Mouse (Mus musculus) duodenum, adult 2 months (tissue): Measurements from ENCODE around the gene E130308A19Rik. TPM values are rescaled to one million over a fixed set of nuclear protein-coding genes. Genes with fewer than 3 reads are reported as not detected.

ENCODE experiments used
- polyA plus RNA-seq: library from polyadenylated mRNA; depleted of rRNA; stranded (reverse); fragments of >200 nt; gene quantifications from 2 replicates; pipeline ENCODE4 v1.2.3, GENCODE M21; 2012; ENCODE audit warnings: low replicate concordance; rRNA removed

The E130308A19Rik gene
- polyA plus RNA-seq = 2.1 and 2.3 TPM in 2 replicates

DNA sequence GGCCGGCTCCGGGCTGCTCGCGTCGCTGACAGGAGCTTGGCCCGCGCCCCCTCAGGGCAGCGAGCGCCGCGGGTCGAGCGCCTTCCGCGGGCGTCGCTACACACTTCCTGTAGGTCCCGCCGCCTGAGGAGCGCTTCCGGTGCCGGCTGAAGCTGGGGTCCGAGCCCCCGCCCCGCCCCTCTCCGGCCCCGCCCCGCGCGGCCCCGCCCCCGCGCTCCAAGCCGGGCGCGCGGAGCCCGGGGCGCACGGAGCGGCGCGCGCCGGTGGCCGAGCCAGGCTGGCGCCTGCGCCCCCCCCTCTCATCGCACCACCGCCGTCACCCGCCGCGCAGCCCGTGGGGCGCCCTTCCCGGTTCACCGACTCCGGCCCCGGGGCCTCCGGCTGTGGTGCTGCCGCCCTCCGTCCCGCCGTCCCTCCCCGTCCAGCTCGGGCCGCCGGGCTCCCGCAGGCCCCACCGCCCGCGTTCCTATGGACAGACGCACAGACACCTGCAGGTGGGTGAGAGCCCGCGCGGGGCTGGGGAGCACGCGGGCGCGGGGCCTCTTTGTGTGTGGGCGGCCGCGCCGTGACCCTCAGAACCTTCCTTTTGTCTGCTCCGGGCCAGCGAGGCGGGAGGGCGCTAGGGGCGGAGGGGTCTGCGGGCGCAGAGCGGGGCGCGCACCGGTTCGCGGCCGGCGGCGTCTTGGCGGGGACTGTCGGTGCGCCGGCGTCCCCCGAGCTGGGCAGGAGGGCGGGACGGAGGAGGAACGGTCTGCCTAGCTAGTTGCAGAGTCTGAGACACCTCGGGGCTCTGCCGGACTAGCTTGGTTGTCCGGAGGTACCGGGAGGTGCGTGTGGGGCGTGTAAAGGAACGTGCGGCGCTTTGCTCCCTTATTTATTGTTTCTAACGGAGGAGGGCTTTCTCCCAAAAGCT, at the start of gene E130308A19Rik:
E130308A19Rik (plus strand) TSS at position 214 of the 913 bp plus-strand sequence.

DNA sequence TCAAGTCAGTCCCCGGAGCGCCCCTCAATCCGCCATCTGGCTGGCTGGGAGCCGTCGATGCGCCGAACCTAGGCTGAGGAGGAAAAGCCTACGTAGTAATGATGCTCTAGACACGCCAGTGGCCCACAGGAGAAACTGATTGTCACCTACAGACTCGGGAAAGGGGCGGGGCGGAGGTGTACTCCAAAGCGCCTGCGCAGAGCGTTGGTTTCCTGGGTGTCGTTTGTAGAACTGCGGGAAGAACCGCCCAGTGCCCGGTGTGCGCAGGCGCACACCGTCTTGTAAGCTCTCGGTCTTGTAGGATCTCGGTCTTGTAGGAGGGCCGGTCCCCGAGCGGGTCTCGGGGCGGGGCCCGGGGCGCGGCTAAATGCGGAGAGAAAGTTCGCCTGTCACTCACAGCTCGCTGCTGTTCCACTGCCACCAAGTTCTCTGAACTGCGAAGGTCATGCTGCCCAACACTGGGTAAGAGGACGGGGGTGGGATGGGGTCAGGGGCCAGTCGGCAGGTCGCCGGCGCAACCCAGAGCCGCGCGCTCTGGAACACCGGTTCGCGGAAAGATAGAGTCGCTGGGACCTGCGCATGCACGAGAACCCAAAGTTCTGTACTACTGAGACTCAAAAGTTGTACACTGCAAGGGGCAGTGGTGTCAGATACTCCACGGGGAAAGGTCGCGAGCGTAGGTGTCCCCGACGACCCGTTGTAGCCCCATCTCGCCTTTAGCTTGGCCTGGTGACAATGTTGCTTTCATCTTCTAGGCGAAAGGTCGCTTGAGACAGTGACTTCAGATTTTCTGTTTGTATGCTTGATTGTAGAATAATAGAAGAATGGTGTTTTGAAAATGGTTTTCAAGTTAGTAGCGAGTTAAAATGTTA, 44.5 kb upstream of the E130308A19Rik start, which contains the start of gene Hsdl2:
Hsdl2 (plus strand) TSS at position 250 of the 872 bp plus-strand sequence.

DNA sequence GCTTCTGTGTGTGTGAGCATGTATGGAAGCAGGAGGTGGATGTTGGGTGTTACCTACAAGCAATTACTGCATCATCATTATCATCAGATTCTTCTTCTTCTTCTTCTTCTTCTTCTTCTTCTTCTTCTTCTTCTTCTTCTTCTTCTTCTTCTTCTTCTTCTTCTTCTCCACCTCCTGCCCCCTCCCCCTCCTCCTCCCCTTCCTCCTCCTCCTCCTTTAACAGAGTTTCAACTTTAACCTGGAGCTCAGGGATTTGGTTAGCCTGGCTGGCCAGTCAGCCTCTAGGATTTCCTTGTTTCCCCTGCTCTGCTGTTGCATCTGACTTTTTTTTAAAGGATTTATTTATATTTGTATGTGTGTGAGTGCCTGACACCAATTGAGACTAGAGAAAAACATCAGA, 175.5 kb downstream of the E130308A19Rik start, which contains the start of gene Inip:
Inip (minus strand) TSS at position 101 of the 400 bp plus-strand sequence.

DNA sequence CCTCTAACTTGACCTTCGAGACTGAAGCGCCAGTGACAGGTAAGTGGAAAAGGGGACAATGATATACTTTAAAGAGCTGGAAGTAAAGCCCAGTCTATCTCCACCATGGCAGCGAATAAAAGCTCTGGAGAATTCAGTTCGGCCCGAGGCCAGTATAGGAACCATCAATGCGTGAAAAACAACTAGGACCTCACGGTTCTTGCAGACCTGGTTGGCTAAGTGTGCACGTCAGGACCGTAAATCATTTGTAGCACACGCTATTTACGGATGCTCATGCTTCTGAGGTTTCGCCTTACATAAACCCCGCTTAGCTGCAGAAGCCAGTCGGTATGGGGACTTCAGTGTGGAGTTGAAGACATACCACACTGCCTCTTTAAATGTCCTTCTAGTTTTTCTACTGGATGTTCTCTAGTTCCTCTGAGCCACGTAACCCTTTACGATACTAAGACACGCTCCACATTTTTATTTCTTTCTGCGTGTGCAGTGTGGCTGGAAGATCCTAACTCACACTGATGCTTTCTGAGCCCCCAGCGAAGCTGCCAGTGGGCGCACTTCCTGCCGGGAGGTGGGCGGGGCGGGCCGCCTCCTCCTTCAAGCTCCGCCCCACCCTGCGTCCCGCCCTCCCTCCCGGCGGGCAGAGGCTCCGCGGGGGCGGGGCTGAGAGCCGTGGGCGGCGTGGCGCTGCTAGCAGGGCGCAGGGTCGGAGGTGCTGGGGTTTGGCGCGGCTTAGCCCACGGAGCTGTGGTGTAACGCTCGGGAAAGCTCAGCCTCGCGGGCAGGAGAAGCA, 179.4 kb downstream of the E130308A19Rik start, which contains the start of gene Snx30:
Snx30 (plus strand) TSS at position 660 of the 787 bp plus-strand sequence.

Other genes with a start within 250 kb of the E130308A19Rik start
- gene Susd1, start 187.6 kb upstream of the E130308A19Rik start, polyA plus RNA-seq = 1.0 and 1.5 TPM in 2 replicates
- 15.7 and 28.4 TPM in 2 replicates for gene Ptbp3, start 76.8 kb upstream of the E130308A19Rik start, polyA plus RNA-seq
- gene Hsdl2, start 44.6 kb upstream of the E130308A19Rik start, polyA plus RNA-seq = 3.5 and 4.2 TPM in 2 replicates
- gene Inip, start 175.4 kb downstream of the E130308A19Rik start, polyA plus RNA-seq = 2.4 and 3.2 TPM in 2 replicates
- 0.41 and 0.50 TPM in 2 replicates for gene Snx30, start 179.6 kb downstream of the E130308A19Rik start, polyA plus RNA-seq